Mouse (Mus musculus) thymus, postnatal 25 days (tissue): ENCODE results near the gene Serpine1.

Experiments
- DNase-seq: peaks from one replicate; pipeline ENCODE4 v3.0.0; 2022

The Serpine1 gene

GRCm38 (mm10) chr5:137051914-137052505, 20.1 kb downstream of the Serpine1 start:
- DNase-seq, result no peak

GRCm38 (mm10) chr5:137051125-137051524, 20.9 kb downstream of the Serpine1 start:
- DNase-seq, result no peak

GRCm38 (mm10) chr5:137046991-137047390, 25.1 kb downstream of the Serpine1 start:
- DNase-seq, result no peak

- DNase-seq, result no peak
These were observed 25.7 kb downstream of the Serpine1 start for GRCm38 (mm10) chr5:137046324-137046718.

DNA sequence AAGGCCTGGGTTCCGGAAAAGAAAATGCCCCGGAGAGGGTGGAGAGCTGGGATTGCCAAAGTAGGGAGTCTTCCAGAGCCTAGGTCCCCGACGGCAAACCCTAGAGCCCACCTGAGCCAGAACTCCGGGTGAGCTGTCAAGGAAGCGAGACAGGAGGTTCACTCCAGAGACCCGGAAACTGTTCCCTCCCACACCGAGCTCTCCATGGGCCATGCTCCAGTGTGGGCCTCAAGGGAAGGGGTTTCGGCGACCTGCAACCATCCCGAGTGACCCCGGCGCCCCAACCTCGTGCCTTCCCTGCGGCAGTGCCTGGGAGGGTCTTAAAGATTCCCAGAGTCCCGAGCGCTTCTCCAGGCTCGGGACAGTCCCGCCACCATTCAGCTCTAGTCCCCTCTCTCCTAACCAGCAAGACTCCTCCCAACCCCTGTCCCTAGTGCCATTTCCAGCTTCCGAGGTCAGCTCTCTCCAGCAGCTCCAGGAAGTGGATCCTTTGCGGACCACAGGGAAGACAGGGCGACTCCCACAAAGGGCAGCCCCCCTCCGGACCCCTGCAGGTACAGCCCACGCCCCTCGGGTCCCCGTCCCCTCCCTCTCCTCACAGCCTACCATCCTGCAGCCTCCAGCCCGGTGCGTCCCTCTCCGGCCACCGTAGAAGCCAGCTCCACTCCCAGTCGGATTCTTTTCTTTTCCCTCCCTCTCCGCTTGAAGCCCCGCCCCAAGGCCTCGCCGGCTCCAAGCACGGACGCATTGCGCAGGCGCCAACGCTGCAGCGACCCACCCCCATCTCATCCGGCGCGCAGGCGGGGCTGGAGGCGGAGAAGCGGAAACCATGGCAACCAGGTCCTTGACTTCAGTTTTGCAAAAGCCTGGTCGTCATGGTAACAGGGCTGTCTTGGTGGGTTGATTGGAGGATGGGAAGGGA, 26.4 kb downstream of the Serpine1 start, which contains the start of gene Ap1s1:
Gene Ap1s1, minus strand, starts transcription at position 734 of the 922 bp plus-strand sequence.
- peak; percentile 99 for DNase-seq

DNA sequence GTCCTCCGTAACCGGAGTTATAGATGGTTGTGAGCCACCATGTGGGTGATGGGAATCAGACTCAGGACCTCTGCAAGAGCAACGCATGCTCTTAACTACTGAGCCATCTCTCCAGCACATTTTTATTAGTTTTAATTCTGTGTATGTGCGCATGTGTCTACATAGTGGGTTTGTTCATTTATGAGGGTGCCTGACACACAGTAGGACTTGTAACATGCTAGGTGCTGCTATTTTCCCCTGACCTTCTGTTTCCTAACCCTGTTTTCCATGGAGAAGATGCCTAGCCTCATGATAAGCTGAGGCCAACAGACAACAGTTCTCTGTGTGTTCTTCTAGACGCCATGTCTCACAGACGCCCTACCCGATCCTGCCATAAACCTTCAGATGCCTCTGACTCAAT, 28.1 kb downstream of the Serpine1 start:
- DNase-seq, result no peak

- no peak for DNase-seq
These were observed 30.6 kb downstream of the Serpine1 start for GRCm38 (mm10) chr5:137041442-137041841.

DNA sequence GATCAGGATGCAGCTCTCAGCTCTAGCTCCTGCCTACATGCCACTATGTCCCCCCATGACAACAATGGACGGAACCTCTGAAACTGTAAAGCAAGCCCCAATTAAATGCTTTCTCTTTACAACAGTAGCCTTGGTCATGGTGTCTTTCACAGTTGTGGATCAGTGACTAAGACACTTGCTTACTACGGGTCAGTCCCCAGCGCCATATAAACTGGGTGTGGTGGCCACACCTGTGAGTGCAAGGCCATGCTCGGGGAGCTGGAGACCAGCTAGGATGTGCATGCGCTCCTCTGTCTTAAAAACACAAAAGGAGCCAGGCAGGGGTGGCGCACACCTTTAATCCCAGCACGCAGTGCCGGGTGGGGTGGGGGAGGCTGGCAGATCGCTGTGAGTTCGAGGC, 32.6 kb downstream of the Serpine1 start:
- DNase-seq, result no peak

- no peak for DNase-seq
These were observed 35.9 kb downstream of the Serpine1 start for GRCm38 (mm10) chr5:137036211-137036610.

DNA sequence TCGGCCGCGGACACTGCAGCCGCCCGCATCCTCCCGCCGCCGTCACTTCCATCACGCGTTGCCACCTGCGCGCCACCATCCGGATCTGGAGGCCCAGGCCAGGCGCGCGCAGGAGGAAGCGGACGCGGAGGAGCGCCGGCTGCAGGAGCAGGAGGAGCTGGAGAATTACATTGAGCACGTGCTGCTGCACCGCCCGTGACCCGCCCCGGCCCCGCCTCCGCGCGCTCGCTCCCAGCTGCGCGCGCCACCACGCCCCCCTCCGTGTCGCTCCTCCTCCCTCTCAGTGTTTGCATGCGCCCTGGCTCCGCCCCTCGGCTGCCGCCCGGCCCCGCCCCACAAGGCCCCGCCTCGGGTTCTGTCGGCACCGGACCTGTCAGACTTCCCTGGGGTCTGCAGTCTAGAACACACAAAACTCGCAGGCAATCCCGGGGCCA, 39.4 kb downstream of the Serpine1 start:
- peak; percentile 90 for DNase-seq

- peak; percentile 26 for DNase-seq
These were observed 40.0 kb downstream of the Serpine1 start for GRCm38 (mm10) chr5:137032033-137032421.

DNA sequence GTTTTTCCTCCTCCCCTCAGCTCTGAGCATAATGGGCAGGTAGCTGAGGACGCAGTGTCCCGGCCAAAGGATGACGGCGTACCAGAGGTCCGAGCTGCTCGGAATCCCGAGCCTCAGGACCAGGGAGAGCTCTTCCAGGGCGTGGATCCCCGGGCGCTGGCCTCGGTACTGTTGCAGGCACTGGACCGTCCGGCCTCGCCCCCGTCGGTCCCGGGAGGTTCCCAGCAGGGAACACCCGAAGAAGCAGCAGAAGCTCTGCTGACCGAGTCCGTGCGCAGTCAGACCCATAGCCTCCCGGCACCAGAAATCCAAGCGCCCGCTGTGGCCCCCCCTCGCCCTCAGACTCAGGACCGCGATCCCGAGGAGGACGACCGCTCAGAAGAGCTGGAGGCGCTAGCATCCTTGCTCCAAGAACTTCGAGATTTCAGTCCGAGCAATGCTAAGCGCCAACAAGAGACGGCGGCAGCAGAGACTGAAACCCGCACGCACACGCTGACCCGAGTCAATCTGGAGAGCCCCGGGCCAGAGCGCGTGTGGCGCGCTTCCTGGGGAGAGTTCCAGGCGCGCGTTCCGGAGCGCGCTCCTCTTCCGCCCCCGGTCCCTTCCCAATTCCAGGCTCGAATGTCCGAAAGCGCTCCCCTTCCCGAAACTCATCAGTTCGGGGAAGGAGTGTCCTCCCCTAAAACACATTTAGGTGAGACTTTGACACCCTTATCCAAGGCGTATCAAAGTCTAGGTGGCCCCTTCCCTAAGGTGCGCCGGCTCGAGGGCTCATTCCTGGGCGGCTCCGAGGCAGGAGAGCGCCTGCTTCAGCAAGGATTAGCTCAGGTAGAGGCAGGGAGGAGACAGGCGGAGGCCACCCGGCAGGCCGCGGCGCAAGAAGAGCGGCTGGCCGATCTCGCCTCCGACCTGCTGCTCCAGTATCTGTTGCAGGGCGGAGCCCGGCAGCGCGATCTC, 40.7 kb downstream of the Serpine1 start:
- DNase-seq, result no peak

- no peak for DNase-seq
These were observed 41.7 kb downstream of the Serpine1 start for GRCm38 (mm10) chr5:137030416-137030810.

- peak; percentile 91 for DNase-seq
These were observed 42.2 kb downstream of the Serpine1 start for GRCm38 (mm10) chr5:137029643-137030415.

- DNase-seq, result no peak
These were observed 42.8 kb downstream of the Serpine1 start for GRCm38 (mm10) chr5:137029273-137029585.

DNA sequence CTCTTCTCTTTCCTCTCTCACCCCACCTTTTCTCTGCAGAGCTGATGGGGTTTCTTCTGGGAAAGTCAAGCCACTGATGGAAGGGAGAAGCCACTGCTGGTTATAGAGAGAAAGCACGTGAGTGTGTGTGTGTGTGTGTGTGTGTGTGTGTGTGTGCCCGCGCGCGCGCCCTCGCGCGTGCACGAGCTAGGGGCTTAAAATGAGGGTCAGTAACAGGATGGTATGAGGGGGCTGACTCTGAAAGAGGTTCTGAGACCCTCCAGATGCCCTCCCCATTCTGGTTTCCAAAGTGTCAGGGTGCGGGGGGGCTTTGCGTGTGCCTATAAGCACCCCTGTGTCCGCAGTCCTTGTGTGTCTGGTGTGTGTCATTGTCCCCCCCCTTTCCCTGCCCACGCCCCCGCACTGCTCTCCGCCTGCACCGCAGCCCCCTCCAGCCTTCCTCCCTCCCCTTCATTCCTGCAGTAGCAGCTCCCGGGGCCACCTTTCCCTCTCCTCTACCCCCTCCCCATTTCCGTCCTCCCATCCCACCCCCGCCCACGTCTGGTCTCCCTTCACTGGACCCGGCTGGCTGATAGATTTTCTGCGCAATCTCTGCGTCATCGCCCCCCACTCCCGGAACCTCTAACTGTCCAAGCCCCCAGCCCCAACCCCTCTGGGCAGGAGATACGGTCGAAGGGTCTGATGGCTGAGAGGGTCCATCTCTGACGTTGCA, 43.4 kb downstream of the Serpine1 start:
- DNase-seq, result no peak

GRCm38 (mm10) chr5:137026092-137026491, 46.0 kb downstream of the Serpine1 start, which contains the start of gene Vgf:
Gene Vgf, plus strand, starts transcription at chr5:137026392.
- DNase-seq, result no peak

GRCm38 (mm10) chr5:137025132-137025531, 46.9 kb downstream of the Serpine1 start:
- DNase-seq, result peak; percentile 84

DNA sequence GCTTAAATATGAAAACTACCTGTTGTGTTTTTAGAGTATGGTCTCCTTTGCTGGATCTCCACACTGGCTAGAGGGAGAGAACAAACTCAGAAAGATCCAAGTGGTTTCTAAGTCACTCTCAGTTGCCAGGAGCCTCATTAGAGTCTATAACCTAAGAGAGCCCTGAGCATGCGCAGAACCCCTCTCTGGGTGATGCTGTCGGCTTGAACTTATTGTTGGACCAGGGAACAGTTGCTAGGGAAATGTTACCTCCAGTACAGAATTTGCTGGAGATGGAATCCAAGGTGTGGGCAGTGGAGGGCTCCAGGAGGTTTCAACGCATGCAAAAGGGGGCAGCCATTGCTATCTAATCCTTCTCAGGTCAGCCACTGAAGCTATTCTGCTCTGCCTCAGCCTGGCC, 47.8 kb downstream of the Serpine1 start:
- DNase-seq, result no peak

- no peak for DNase-seq
These were observed 56.2 kb downstream of the Serpine1 start for GRCm38 (mm10) chr5:137015913-137016312.

DNA sequence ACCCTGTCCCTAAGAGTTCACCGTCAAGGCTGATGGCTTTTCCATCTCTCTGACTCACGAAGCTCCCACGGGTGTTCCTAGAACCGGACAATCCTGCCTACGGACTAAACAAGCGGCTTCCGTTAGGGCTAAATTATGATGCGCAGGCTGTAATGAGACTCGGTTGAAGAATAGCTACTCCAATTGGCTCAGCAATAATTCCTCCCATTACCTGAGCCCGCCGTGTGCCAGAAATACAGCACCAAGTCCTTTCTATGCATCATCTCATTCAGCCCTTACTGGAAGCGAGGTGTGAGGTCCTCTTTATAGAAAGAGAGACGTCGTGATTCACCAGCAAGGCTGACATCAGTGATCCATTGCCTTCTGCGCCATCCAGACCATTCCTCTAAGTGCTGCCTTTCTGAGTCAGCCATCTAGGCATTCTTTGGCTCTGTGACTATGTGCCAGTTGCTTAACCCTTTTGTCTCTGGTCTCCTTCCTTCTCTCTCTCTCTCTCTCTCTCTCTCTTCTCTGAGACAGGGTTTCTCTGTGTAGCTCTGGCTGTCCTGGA, 59.6 kb downstream of the Serpine1 start:
- DNase-seq, result no peak
